Mouse (Mus musculus) E14TG2a.4 (cell line): ENCODE measurements around the gene Hoxc13.

ENCODE experiments used
- CTCF ChIP-seq: conservative IDR thresholded peaks from 2 replicates; pipeline ENCODE4 v1.5.1; 2014; ENCODE audit warnings: low read length
- NANOG ChIP-seq: IDR thresholded peaks from 2 replicates; pipeline ENCODE4 v1.6.1; 2014; ENCODE audit warnings: borderline replicate concordance, low read length, mixed read lengths
- POU5F1 ChIP-seq: IDR thresholded peaks from 2 replicates; pipeline ENCODE4 v1.6.1; 2014; ENCODE audit warnings: low read length, borderline replicate concordance

DNA sequence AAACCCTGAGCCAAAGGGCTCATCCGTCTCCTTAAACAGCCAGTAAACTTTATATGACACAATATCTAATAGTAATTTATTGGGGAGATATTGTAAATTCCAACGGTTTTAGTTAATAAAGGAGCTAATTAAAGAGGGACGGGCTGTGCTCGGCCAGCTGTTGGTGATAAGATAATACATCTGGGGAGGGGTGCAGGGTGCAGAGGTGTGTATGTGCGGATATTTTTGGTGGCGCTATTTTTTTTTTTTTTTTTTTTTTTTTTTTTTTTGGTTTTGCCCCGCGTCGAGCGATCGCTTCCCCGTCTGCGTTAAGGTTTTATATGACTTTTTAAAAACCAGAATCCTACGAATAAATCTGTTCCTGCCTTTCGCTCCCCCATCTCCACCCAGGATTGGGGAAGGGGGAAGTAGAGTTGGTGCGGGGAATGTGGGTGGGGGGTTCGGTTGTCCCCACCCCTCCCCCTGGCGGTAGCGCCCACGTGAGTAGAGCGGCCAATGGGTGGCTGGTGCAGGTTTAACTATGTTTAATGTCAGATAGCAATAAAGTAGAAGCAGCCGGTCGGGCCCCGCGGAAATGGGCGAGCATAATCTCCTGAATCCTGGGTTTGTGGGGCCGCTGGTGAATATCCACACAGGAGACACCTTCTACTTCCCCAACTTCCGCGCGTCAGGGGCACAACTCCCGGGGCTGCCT is 15.5 kb downstream of the Hoxc13 start, which contains the start of gene Hoxc12:
- no peak for TF ChIP-seq CTCF
- TF ChIP-seq NANOG, result no peak
- no peak for TF ChIP-seq POU5F1
